Mouse (Mus musculus) liver, embryonic 13.5 days (tissue): Measurements from ENCODE around the gene Trip11. TPM values are rescaled to one million over a fixed set of nuclear protein-coding genes. Genes with fewer than 3 reads are reported as not detected.

Experiments
- ATAC-seq: fragments of 200-750 bp; cut with Nextera tagmentation; 2 replicates; pipeline ENCODE4 v1.8.0; 2017; ENCODE audit warnings: low read depth, mild to moderate bottlenecking, moderate number of reproducible peaks, moderate library complexity
- DNase-seq: peaks from one replicate; pipeline ENCODE4 v3.0.0; 2022
- H3K27ac ChIP-seq: fragments of 300-500 bp; sonication (generic); 2 replicates; pipeline ENCODE4 v1.5.1; 2015; ENCODE audit warnings: moderate library complexity, mild to moderate bottlenecking, inconsistent platforms
- H3K27me3 ChIP-seq: fragments of 300-500 bp; sonication (generic); 2 replicates; pipeline ENCODE4 v1.6.1; 2015; ENCODE audit warnings: mild to moderate bottlenecking, inconsistent platforms
- H3K36me3 ChIP-seq: fragments of 300-500 bp; sonication (generic); 2 replicates; pipeline ENCODE4 v1.6.1; 2015; ENCODE audit warnings: mild to moderate bottlenecking, inconsistent platforms
- H3K4me1 ChIP-seq: fragments of 300-500 bp; sonication (generic); replicated peaks from 2 replicates; pipeline ENCODE4 v1.6.1; 2015; ENCODE audit warnings: inconsistent platforms
- H3K4me2 ChIP-seq: fragments of 300-500 bp; sonication (generic); 2 replicates; pipeline ENCODE4 v1.6.1; 2015; ENCODE audit warnings: inconsistent platforms, mild to moderate bottlenecking, moderate library complexity
- H3K4me3 ChIP-seq: fragments of 300-500 bp; sonication (generic); replicated peaks from 2 replicates; pipeline ENCODE4 v1.5.1; 2015; ENCODE audit warnings: mild to moderate bottlenecking, inconsistent platforms
- H3K9ac ChIP-seq: fragments of 300-500 bp; sonication (generic); 2 replicates; pipeline ENCODE4 v1.6.1; 2015; ENCODE audit warnings: mild to moderate bottlenecking, inconsistent platforms
- H3K9me3 ChIP-seq: fragments of 300-500 bp; sonication (generic); replicated peaks from 2 replicates; pipeline ENCODE4 v1.6.1; 2016; ENCODE audit warnings: inconsistent platforms
- WGBS: fragments of 180-500 bp; shearing (Covaris S2); methylation state at CpG from one replicate; pipeline ENCODE4 v1.1.7; 2015; ENCODE audit not compliant: insufficient replicate concordance; 5-methylcytosine and 5-hydroxymethylcytosine counted together
- polyA plus RNA-seq: library from polyadenylated mRNA; unstranded; fragments of >200 nt; fragmentation: Nextera tagmentation; extraction: Ambion mirVana; gene quantifications from 2 replicates; pipeline ENCODE4 v1.2.1, GENCODE M21; 2015

Trip11 gene
- polyA plus RNA-seq, 1 experiment from 2014 or later, result 9.0 TPM

DNA sequence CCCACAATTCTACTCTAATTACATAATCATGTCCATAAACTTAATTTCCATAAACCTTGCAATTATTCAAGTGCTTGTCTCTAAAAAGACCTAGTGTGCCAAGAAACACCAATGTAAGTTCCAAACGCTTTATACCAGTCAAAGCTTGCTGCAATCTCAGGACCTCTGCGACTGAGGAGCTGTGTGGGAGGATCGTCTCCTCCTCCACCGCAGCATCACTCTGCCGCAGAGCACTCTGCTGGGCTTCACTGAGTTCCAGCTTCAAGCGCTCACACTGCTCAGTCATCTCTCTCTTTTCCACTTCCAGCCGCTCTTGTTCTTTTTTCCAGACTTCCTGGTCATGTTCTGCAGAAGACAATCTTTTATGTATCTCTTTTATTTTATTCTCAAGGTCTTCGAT lies 19.8 kb downstream of the Trip11 start:
- Histone ChIP-seq H3K9me3 (no peaks in the 10 kb centered on the region), H3K9ac (no peak overlapping the region), H3K36me3 (peaks cover 43% of the 10 kb centered on the region), H3K4me3 (no peak overlapping the region), H3K4me1 (no peaks in the 10 kb centered on the region), H3K27me3 (no peaks in the 10 kb centered on the region), H3K27ac (no peak overlapping the region), H3K4me2 (no peak overlapping the region)
- DNase-seq (no peak), ATAC-seq (no peak)
- 82% methylated on average over 8 of the region's 8 CpGs for whole genome bisulfite sequencing

DNA sequence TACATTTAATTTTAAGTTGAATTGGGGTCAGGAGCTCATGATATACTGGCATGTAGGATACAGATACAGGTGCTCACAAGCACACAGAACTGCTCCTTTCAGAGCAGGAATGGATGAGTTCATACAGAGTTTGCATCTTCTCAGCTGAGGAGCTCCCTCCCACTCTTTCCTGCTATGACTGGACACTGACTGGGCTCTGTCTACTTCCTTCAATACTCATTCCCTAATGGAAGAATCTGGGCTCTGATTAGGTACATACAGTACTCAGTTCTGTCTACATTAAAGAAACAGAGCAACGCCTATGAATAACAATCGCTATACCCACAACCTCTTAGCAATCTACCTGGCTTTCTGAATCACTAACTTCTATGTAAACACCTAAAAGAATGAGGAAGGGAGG lies 20.2 kb downstream of the Trip11 start:
- WGBS, result 87% methylated on average over 2 of the region's 2 CpGs
- Histone ChIP-seq H3K4me2 (no peak overlapping the region), H3K9ac (no peak overlapping the region), H3K27ac (no peak overlapping the region), H3K9me3 (no peaks in the 10 kb centered on the region), H3K4me1 (no peaks in the 10 kb centered on the region), H3K27me3 (no peaks in the 10 kb centered on the region), H3K4me3 (no peak overlapping the region), H3K36me3 (peaks cover 44% of the 10 kb centered on the region)
- ATAC-seq (no peak), DNase-seq (no peak)

DNA sequence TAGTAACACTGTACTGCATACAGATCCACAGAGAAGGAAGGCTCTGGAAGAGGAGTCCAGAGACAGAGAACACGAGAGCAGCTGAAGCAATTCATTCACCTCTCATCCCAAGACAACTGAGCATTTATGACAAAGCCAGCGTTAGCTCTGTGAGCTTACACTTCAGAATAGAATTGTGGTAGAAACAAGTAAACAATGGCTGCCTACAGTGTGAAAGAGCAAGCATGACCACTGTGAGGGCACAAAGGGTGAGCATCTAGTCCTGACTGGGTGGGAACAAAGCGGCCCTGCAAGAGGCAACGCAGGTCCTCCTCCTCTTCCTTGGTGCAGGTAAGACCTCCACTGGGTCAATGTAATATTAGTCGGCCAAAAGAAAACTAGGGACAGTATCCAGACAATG lies 22.0 kb downstream of the Trip11 start:
- Histone ChIP-seq H3K9ac (no peak overlapping the region), H3K36me3 (peaks cover 56% of the 10 kb centered on the region), H3K9me3 (no peaks in the 10 kb centered on the region), H3K4me3 (no peak overlapping the region), H3K4me2 (no peak overlapping the region), H3K4me1 (no peaks in the 10 kb centered on the region), H3K27ac (no peak overlapping the region), H3K27me3 (no peaks in the 10 kb centered on the region)
- DNase-seq, result no peak
- ATAC-seq, result no peak
- WGBS, result 84% methylated on average over 5 of the region's 5 CpGs

DNA sequence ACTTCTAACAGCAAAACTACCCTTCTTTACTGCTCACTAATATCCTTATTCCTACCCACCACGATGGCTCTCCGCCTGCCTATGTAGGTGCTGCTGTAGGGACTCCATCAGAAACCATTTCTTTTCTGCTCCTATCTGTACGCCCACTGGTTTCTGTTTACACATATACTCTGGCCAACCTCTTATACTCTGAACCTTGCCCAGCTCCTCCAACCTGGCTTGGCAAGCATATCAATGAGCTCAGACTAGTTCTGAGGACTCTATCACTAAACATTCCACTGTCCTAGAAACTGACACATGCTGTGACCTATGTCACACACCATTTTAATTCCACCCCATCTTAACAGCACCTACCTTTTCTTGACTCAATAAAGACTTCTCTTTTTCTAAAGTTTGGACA lies 23.7 kb downstream of the Trip11 start:
- ATAC-seq (peak; percentile 41), DNase-seq (no peak)
- Histone ChIP-seq H3K4me2 (no peak overlapping the region), H3K9me3 (no peaks in the 10 kb centered on the region), H3K27me3 (no peaks in the 10 kb centered on the region), H3K4me1 (no peaks in the 10 kb centered on the region), H3K9ac (no peak overlapping the region), H3K4me3 (no peak overlapping the region), H3K36me3 (peaks cover 65% of the 10 kb centered on the region), H3K27ac (no peak overlapping the region)
- WGBS, result 94% methylated on average over 3 of the region's 3 CpGs

DNA sequence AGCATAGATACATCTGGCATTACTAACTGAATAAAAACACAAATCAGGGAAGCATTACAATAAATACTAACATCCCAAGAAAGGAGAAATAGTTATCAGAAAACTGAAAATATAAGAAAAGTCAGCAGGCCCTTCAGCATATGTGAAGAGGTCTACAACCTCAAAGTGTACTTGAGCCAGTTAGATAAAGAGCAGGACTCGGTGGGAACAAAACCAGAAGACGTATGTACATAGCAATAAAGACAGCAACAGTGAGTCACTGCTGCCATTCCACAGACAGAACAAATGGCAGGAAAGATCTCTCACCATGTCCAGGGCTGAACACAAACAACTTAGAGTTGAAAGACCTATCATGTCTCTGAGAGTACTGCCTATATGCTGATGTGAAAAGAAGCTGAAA lies 24.8 kb downstream of the Trip11 start:
- no peak for DNase-seq
- Histone ChIP-seq H3K4me2 (no peak overlapping the region), H3K4me1 (no peaks in the 10 kb centered on the region), H3K4me3 (no peak overlapping the region), H3K9me3 (no peaks in the 10 kb centered on the region), H3K36me3 (peaks cover 65% of the 10 kb centered on the region), H3K9ac (no peak overlapping the region), H3K27me3 (no peaks in the 10 kb centered on the region), H3K27ac (no peak overlapping the region)
- ATAC-seq, result no peak
- 70% methylated on average over 2 of the region's 2 CpGs for WGBS

DNA sequence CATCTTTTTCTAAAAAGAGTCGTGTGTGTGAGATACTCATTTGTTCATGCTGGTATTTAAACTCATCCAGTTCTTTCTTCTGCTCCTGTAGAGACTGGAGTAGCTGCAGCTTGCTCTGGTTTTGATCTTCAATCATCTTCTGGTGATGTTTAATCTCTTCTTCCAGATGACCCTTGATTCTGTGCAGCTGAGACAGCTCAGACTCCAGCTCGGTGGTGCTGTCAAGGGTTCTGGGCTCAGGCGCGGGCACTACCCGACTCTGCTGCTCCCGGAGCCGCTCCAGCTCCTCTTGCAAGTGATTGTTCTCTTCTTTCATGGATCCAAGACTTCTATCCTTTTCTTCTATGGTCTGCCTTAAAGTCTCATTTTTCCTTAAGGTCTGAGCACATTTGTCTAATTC lies 28.1 kb downstream of the Trip11 start:
- Histone ChIP-seq H3K27ac (no peak overlapping the region), H3K4me3 (no peak overlapping the region), H3K4me1 (no peaks in the 10 kb centered on the region), H3K4me2 (no peak overlapping the region), H3K9me3 (no peaks in the 10 kb centered on the region), H3K36me3 (peaks cover 55% of the 10 kb centered on the region), H3K27me3 (no peaks in the 10 kb centered on the region), H3K9ac (no peak overlapping the region)
- ATAC-seq, result no peak
- 85% methylated on average over 7 of the region's 7 CpGs for WGBS
- DNase-seq, result no peak

DNA sequence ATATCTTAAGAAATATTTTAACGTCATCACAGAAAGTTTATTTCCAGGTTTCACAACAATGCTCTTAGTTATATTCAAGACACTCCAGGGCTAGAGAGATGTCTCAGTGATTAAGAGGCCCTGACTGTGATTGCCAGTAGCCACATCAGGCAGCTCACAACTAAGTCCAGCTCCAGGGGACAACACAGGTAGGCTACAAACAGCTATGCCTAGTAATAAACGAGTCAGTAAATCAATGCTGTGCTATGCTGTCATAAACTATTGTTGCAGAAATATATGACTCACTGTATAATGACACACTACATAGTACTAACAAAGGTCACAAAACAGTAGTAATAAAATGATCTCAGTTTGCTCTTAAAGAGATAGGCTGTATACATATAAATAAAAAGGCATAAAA lies 36.7 kb downstream of the Trip11 start:
- Histone ChIP-seq H3K27me3 (no peaks in the 10 kb centered on the region), H3K27ac (no peak overlapping the region), H3K9me3 (no peaks in the 10 kb centered on the region), H3K9ac (no peak overlapping the region), H3K4me2 (no peak overlapping the region), H3K4me1 (no peaks in the 10 kb centered on the region), H3K4me3 (no peak overlapping the region), H3K36me3 (peaks cover 53% of the 10 kb centered on the region)
- ATAC-seq (no peak), DNase-seq (no peak)
- WGBS, result 80% methylated on average over 2 of the region's 2 CpGs

DNA sequence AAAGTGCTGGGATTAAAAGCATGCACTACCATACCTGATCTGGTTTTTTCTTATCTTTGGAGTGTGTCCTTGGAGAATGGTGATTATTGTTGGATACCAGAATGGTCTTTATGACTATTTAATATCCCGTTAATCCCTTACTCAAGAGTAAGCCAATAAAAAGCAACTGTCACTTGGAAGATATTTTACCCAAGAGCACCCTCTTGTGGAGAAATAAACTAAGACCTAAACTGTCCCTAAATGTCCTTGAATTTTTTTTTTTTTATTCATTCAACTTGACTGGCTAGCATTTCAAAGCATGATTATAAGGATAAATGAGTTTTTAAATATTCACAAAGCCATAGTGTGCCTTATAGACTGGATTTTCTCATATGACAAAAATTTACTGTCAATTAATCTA lies 38.0 kb downstream of the Trip11 start:
- ATAC-seq, result no peak
- 60% methylated on average over 1 of the region's 1 CpGs for WGBS
- Histone ChIP-seq H3K4me1 (no peaks in the 10 kb centered on the region), H3K4me3 (no peak overlapping the region), H3K9ac (no peak overlapping the region), H3K9me3 (no peaks in the 10 kb centered on the region), H3K36me3 (peaks cover 48% of the 10 kb centered on the region), H3K4me2 (no peak overlapping the region), H3K27ac (no peak overlapping the region), H3K27me3 (no peaks in the 10 kb centered on the region)
- no peak for DNase-seq

DNA sequence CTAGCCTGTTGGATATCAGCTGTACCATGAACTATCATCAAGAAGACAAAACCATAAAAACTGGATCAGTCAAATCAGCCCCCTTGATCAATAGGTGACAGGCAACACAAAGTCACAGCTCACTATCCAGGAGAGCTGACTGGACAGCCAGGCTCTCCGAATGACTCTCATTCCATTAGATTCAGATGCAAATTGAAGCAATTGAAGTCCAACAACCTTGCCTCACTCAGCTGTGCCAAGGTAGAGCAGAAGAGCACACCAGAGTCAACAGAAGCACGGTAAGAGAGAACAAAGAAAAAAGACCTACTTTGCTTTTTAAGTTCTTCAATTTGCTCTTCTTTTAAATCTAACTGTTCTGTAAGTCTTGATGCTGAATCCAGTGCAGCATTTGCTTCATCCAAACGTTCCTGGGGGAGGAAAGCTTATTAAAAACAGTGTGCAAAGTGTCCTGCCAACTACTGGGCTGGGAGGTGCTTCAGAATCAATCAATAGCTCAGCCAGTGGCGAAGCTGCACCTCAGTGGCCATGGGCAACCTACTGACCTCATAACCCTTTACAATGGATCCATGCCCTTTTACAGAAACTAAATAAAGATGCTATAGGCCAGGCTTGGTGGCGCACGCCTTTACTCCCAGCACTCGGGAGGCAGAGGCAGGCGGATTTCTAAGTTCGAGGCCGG lies 50.6 kb downstream of the Trip11 start:
- Histone ChIP-seq H3K4me1 (no peaks in the 10 kb centered on the region), H3K27ac (no peak overlapping the region), H3K4me3 (no peak overlapping the region), H3K4me2 (no peak overlapping the region), H3K36me3 (peaks cover 24% of the 10 kb centered on the region), H3K27me3 (no peaks in the 10 kb centered on the region), H3K9ac (no peak overlapping the region), H3K9me3 (no peaks in the 10 kb centered on the region)
- DNase-seq (no peak), ATAC-seq (no peak)
- 78% methylated on average over 10 of the region's 10 CpGs for WGBS

DNA sequence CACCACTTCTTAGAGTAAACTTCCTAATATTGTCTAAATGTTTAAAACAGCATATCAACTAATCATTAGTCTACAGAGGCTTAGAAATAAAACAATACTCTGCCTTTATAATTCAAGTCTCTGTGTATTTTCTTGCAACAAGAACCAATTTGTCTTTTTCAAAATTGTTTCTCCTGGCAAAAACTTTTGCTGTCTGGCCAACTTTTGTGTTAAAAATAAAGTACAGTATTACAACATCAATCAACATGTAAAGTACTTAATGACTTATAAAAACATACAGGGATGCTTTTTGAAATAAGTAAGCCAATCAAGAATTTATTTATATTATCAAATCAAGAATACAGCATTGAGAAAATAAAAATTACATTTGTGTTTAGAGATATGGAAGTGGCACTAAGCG lies 52.8 kb downstream of the Trip11 start:
- Histone ChIP-seq H3K4me2 (no peak overlapping the region), H3K27ac (no peak overlapping the region), H3K27me3 (no peaks in the 10 kb centered on the region), H3K4me3 (no peak overlapping the region), H3K9ac (no peak overlapping the region), H3K36me3 (peaks cover 14% of the 10 kb centered on the region; the same call in 1 of the 2 replicates), H3K4me1 (no peaks in the 10 kb centered on the region), H3K9me3 (no peaks in the 10 kb centered on the region)
- DNase-seq, result no peak
- WGBS, result 84% methylated on average over 1 of the region's 1 CpGs
- no peak for ATAC-seq

DNA sequence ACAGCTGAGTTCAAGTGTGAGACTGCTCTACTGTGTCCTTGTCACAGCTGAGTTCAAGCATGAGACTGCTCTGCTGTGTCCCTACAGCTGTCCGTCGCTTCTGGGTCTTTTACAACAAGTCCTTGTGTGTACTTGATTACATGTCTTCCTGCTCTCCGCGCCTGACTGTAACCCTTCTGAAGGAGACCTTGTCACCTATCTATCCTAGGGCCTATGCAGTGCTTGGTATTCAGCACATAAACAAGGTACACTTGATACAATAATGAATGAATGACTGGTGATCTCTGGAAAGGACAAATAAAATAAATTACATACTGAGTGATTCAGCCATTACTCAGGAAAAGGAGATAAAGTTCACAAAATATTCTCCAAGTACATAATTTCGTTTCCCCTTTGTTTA lies 55.1 kb downstream of the Trip11 start:
- WGBS, result 84% methylated on average over 5 of the region's 5 CpGs
- Histone ChIP-seq H3K36me3 (peaks cover 21% of the 10 kb centered on the region), H3K27me3 (no peaks in the 10 kb centered on the region), H3K4me3 (no peak overlapping the region), H3K27ac (no peak overlapping the region), H3K4me1 (no peaks in the 10 kb centered on the region), H3K9ac (no peak overlapping the region), H3K9me3 (no peaks in the 10 kb centered on the region), H3K4me2 (no peak overlapping the region)
- DNase-seq (no peak), ATAC-seq (no peak)

DNA sequence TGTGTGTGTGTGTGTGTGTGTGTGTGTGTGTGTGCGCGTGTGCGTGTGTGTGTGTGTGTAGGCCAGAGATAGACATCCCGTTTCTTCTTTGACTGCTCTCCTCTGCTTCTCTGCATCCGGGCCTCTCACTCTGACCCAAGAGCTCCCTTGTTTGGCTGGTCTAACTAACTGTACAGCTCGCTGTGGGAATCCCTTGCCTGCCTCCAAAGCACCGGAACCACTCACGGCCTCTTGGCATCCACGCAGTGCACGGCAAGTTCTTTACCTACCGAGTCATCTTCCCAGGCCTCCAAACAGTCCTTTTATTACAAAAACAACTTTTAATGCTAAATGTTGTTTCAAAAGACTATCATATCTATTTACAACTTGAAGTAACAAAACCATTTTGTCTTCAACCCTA lies 58.7 kb downstream of the Trip11 start:
- Histone ChIP-seq H3K4me3 (no peak overlapping the region), H3K4me1 (no peaks in the 10 kb centered on the region), H3K9ac (no peak overlapping the region), H3K27ac (no peak overlapping the region), H3K27me3 (no peaks in the 10 kb centered on the region), H3K36me3 (peaks cover 10% of the 10 kb centered on the region; the same call in 1 of the 2 replicates), H3K9me3 (no peaks in the 10 kb centered on the region), H3K4me2 (no peak overlapping the region)
- ATAC-seq (no peak), DNase-seq (no peak)
- 92% methylated on average over 11 of the region's 11 CpGs for WGBS
